Mouse (Mus musculus): ENCODE results near the gene Pxmp4.

Gene Pxmp4

GRCm38 (mm10) chr2:154609050-154609767 lies 5.7 kb upstream of the Pxmp4 start:
- no peak for DNase-seq

GRCm38 (mm10) chr2:154606965-154607364 lies 3.5 kb upstream of the Pxmp4 start:
- no peak for DNase-seq

GRCm38 (mm10) chr2:154604156-154604555 lies 648 bp upstream of the Pxmp4 start:
- DNase-seq = no peak

- DNase-seq = no peak
These were observed 386 bp downstream of the Pxmp4 start for GRCm38 (mm10) chr2:154603007-154603637.

GRCm38 (mm10) chr2:154601324-154601723 lies 2.2 kb downstream of the Pxmp4 start:
- no peak for DNase-seq

- DNase-seq = no peak
These were observed 2.9 kb downstream of the Pxmp4 start for GRCm38 (mm10) chr2:154600586-154600985.

GRCm38 (mm10) chr2:154597399-154597798 lies 6.1 kb downstream of the Pxmp4 start:
- DNase-seq = no peak

- no peak for DNase-seq
These were observed 7.7 kb downstream of the Pxmp4 start for GRCm38 (mm10) chr2:154595775-154596174.

GRCm38 (mm10) chr2:154593025-154593424 lies 10.5 kb downstream of the Pxmp4 start:
- peak; percentile 70 for DNase-seq

GRCm38 (mm10) chr2:154591239-154591638 lies 12.3 kb downstream of the Pxmp4 start:
- DNase-seq = no peak

- no peak for DNase-seq
These were observed 14.5 kb downstream of the Pxmp4 start for GRCm38 (mm10) chr2:154589051-154589450.

GRCm38 (mm10) chr2:154586405-154586804 lies 17.1 kb downstream of the Pxmp4 start:
- peak; percentile 57 for DNase-seq

GRCm38 (mm10) chr2:154584931-154585601 lies 18.4 kb downstream of the Pxmp4 start:
- no peak for DNase-seq

GRCm38 (mm10) chr2:154583906-154584872 lies 19.3 kb downstream of the Pxmp4 start:
- peak; percentile 56 for DNase-seq

GRCm38 (mm10) chr2:154581421-154581820 lies 22.1 kb downstream of the Pxmp4 start:
- DNase-seq = no peak

GRCm38 (mm10) chr2:154580586-154580985 lies 22.9 kb downstream of the Pxmp4 start:
- peak; percentile 74 for DNase-seq

GRCm38 (mm10) chr2:154577744-154578067 lies 25.8 kb downstream of the Pxmp4 start:
- DNase-seq = no peak

GRCm38 (mm10) chr2:154576876-154577743 lies 26.4 kb downstream of the Pxmp4 start:
- no peak for DNase-seq

GRCm38 (mm10) chr2:154574271-154574670 lies 29.2 kb downstream of the Pxmp4 start:
- no peak for DNase-seq

GRCm38 (mm10) chr2:154572996-154573395 lies 30.5 kb downstream of the Pxmp4 start:
- no peak for DNase-seq

- no peak for DNase-seq
These were observed 31.5 kb downstream of the Pxmp4 start for GRCm38 (mm10) chr2:154571976-154572375.

- no peak for DNase-seq
These were observed 32.2 kb downstream of the Pxmp4 start for GRCm38 (mm10) chr2:154571266-154571665.

All from lung, postnatal 10 days (tissue).